Mouse (Mus musculus) erythroblast, embryonic 14.5 days (primary cell): ENCODE results near the gene S1pr4.

Experiments used
- GATA1 ChIP-seq: IDR thresholded peaks from 2 replicates; pipeline ENCODE4 v1.6.1; 2012; ENCODE audit warnings: low read length, inconsistent platforms, mixed read lengths
- TAL1 ChIP-seq: IDR thresholded peaks from 3 replicates; pipeline ENCODE4 v1.6.1; 2012; ENCODE audit warnings: low read length, inconsistent platforms, mixed read lengths

DNA sequence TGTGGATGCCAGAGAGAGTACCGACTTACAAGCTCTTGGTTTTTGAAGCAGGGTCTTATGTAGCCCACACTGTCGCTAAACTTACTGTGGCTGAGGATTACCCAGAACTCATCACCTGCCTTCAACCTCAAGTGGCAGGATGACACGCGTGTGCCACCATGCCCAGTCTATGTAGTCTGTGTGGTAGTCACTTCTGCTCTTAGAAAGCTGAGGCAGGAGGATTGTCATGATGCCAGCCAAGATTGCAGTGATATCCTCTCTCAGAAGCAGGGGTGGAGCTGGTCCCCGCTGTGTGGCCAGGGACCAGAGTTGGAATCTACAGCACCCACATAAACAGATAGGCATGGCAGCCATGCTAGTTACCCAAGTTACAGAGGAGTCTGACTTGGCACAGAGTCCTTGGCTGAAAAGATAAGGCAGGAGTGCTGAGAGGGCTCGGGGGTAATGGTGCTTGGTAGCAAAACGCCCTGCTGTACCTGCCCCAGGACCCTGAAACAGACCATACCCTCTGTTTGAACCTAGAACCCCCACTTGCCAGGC lies 14.4 kb downstream of the S1pr4 start:
- TF ChIP-seq GATA1 (no peak), TAL1 (no peak)
